Mouse (Mus musculus): ENCODE data around the gene Actr1a.

Gene Actr1a

DNA sequence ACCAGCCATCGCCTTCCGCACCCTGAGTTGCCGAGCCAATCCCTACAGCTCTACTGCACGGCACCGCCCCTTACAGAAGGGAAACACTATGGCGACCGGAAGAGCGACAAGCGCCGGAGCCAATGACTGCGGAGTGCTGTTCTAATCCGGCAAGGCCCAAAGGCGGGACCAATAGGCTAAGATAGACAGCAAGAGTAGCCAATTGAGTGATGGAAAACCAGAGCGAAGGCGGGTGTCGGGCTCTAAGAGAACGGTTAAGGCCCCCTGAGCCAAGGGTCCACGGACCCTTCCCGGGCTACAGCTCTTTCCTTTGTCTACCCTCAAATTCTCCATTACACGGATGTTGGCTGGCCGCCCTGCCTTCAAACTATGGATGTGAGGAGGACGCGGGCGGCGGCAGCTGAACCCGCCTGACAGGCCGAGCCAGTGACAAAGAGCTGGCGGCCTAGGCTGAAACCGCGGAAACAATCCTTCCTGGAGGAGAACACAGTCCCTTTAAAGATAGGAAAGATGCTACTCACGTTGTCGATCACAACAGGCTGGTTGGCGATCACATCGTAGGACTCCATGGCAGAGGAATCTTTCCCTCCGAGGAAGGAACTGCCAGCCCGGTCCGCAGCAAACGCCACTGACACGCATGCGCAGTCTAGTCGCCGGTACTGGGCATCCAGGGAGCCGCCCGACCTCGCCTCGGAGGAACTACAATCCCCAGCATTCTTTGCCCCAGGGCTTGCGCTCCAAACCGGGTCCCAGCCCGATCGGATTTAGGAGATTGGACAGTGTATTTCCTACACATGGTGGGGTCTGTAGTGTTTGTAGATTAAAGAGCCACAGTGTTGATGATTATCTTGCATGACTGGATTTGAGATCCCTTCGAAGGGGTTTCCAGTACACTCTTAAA is at the start of gene Actr1a:
Actr1a (minus strand) TSS at position 640 of the 901 bp plus-strand sequence.
- in situ Hi-C loops (cut with MboI, MseI) = no loop called here

DNA sequence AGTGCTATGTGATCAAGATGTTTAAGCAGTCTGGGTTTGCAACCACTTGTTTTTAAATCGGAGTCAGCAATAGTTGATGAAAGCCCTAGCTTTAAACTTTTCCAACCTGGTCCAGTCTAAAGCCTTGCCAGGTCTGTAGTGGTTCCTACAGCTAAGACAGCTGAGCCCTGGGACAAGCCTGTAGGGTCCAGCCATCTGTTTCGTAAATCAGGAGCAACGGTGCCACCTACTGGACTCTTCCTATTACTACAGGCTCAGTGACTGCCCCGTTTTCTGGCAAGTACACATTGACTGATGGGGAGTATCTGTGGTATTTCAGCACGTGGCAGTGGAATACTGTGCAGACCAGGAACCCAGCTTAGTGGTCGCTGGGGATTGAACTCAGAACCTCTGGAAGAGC is 48.7 kb upstream of the Actr1a start:
- in situ Hi-C loops (cut with MboI, MseI) = no loop called here

DNA sequence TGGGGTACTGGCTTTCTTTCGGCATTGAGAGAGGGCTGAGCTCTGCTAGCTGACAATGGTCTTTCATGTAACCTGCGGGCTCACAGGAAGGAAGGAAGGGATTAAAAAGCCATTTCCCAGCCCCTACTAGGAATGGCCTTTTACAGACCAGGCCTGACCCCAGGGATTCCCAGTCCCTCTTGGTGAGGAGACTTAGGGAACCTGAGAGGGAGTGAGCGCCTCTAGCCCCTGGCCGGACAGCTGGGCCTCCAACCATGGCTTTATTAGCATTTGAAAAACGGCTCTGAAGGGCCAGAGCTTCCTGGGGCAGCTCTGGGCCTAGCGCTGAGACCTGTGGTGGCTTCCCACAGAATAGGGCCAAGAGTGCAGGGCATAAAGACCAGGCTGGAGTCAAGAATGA is 48.0 kb upstream of the Actr1a start:
- in situ Hi-C loops (cut with MboI, MseI) = no loop called here

DNA sequence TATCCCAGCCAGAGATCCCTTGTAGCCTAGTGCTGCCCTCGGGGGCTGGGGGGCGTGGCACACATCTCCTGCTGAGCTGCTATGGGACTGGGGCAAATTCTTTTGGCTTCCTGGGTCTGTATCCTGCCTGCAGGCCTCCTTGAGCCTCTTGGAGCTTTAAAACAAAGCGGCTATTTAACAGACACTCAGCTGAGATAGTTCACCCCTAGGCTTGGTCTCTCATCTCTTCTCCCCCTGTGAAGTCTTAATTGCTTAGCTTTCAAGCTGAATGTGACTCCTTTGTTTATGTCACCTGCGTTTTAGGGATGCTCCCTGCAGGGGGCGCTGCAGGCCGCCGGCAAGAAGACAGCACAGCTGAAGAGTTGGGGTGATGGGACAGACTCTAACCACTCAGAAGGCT is 39.9 kb upstream of the Actr1a start:
- in situ Hi-C loops (cut with MboI, MseI) = no loop called here

DNA sequence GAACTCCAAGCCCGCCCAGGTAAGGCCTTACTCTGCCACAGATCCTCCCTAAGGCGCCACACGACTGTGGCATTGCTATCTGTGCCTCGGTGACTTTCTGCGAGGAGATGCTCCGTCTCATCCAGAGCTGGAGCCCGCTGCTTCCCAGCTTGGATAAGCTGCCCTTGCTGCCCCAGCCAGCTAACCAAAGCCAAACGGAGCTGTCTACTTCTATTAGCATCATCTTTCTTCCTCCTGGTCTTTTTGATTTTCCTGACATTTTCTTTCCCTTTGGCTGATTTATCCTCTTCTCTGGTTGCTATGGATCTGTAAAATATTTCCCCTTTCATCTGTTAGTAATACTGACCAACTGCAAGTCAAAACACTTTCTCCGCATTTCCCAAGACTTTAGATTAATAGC is 39.0 kb upstream of the Actr1a start:
- in situ Hi-C loops (cut with MboI, MseI) = no loop called here

DNA sequence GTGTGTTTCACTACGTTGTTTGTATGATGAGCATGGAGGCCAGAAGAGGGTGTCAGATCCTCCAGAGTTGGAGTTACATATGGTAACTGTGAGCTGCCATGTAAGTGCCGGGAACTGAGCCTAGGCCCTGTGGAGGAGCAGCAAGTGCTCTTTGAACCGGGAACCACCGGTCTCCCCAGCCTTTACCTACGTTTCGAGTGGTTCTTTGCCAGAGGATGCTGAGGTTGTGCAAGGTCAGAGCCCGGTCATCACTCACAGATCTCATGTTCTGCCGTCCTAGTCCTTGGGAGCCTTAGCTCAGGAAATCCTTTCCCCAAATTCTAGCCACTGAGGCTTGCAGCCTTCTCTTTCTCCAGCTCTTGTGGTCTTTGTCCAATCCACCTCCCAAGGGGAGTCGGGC is 38.6 kb upstream of the Actr1a start:
- in situ Hi-C loops (cut with MboI, MseI) = no loop called here

DNA sequence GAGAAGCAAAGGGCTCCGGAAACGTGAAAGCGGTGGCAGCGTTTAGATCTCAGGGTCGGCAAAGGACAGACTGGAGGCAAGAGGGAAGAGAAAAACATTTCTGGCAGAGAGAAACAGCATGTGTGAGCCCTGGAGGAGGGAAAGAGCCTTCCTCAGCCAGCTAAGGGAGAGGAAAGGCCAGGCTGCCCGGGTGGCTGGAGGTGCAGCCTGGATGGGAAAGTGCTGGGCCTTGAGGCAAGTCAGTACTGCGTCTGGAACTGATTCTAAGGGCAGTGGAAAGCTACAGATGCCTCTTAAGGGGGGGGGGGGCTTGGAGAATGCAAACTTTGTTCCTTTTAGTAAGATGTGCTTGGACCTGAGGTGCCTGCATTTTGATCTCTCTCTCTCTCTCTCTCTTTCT is 38.2 kb upstream of the Actr1a start:
- in situ Hi-C loops (cut with MboI, MseI) = no loop called here

DNA sequence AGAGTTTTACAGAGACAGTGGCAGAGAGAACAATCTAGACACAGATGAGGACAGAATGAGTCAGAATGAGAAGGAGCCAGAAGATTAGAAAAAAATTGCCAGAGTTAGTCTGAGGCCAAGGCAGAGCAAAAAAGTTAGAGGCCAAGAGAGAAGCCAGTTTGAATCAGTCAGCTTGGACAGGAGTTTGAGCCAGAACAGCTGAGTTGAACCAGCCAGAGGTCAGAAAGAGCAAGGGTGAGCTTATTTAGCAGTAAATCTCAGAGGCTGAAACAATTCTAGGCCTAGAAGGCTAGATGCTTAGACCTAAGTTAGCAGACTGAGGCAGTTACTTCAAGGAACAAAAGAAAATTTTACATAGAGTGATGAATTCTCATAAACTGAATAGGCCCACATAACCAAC is 33.7 kb upstream of the Actr1a start:
- in situ Hi-C loops (cut with MboI, MseI) = no loop called here

DNA sequence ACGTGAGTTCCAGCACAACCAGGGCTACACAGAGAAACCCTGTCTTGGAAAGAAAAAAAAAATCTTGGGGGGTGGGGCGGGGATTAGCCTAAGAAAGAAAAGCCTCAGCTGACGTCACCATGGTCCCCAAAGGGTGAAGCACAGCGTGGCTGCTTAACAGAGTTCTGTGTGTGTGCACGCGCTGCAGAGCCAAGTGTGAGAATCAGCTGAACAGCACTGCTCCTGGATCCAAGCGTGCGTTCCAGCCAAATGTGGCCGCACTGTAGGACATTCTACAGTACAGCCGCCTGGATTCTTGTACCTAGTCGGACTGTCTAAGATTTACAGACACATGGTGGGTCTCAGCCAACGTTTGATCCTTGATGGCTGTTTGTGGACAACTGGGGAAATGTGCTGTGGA is 30.9 kb upstream of the Actr1a start:
- in situ Hi-C loops (cut with MboI, MseI) = no loop called here

DNA sequence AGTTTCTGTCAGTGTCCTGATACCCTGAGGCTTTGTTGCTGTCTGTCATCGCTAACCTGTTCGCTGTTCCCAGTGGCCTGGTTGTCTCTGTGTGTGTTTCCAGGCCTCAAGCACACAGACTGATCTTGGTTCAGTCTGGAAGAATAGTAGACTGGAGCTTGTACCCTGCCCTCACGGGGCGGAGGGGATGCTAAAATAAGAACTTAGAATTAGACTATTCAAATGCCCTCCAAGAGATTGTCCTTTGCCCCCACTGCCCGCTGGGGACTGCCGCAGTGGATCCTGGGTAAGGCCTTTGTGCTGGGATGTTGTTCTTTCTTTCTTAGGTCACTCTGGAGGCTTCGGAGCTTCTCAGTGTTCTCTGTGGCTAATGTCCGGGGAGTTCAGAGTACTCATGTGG is 29.7 kb upstream of the Actr1a start:
- in situ Hi-C loops (cut with MboI, MseI) = no loop called here

DNA sequence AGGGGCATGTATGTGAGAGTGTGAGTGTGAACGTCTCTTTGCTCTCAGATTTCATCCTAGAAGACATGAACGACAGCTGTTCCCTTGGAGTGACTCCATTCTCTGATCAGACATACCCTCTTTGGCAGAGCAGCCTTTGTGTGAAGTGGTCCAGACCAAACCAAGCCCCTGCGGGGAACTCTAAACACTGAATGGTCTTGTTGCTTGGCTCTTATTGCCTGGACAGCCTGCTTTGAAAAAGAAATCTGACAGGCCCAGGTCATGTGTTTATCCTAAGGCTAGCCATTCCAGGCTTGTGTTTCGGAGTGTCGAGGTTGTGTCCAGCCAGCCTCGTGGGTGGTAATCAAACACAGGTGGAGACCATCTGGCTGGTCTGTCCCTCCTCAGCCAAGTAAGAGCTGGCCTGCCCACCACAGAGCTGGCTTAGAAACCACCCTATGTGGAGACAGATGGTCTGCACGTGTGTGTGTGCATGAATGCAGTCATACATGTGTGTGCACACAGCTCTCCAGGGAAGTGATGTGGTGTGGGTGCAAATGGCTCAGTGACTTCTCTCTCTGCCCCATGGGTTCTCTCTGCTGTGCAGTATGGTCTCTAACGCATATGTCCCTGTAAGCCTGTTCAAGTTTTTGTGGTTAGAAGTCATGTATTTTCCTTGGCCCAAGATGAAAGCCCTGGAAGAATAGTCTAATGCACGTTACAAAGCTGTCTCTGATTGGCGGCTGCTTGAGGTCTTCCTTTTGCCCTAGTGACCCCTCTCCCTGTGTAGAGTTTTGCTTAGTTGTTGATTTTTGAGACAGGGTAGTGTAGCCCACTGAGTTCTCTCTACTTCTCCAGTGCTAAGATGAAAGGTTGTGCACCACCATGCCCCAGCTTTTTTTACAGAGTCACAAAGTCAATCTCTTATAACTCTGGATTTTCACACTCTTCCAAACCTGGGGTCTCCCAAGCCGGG is 27.1 kb upstream of the Actr1a start:
- in situ Hi-C loops (cut with MboI, MseI) = no loop called here

DNA sequence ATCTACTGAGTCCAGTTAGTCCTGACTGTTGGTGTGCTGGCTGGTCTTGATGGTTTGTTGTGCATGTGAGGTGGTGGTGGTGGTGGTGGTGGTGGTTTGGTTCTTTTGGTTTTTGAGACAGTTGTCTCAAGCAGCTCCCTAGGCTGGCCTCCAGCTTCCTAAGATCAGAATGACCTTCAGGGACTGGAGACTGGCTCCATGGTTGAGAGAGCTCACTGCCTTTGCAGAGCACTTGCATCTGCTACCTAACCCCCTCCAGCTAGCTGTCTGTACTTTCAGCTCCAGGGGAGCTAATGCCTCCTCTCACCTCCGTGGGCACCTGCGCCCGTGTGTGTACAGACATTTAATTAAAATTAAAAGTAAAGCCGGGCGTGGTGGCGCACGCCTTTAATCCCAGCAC is 24.9 kb upstream of the Actr1a start:
- in situ Hi-C loops (cut with MboI, MseI) = no loop called here

DNA sequence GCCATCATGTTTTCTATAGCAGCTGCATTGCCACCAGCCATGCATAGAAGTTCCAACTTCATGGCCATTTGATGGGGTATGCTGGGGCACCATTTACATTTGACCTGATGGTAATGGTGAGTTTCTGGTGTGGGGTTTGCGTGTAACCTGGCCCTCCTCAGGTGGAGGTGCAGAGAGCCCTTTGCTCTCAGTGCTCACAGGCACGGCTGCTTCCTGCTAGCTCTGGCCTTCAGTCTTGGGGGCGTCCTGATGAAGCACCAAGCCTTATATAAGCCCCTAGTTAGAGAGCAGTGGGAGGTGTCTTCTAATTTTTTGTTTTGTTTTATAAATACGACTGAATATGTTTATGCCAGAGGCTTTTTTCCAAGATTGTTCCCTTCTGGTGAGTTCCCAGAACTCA is 22.5 kb upstream of the Actr1a start:
- in situ Hi-C loops (cut with MboI, MseI) = no loop called here

DNA sequence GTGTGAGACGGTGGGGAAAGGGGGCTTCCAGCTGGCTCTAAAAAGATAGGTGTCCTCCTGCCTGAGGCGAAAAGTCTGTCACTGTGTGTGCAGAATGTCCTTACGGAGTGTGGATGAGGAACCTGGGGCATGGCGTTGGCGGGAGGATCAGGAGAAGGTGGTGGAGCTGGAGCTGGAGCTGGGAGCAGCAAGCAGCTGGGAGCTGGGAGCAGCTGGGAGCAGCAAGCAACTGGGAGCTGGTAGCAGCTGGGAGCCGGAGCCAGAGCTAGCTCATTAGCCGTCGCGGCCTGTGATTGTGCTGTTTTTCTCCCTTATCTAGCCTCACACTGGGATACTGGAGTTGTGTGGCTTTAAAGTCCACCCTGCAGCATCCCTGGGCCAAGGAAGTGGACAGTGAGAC is 20.7 kb upstream of the Actr1a start:
- in situ Hi-C loops (cut with MboI, MseI) = no loop called here

DNA sequence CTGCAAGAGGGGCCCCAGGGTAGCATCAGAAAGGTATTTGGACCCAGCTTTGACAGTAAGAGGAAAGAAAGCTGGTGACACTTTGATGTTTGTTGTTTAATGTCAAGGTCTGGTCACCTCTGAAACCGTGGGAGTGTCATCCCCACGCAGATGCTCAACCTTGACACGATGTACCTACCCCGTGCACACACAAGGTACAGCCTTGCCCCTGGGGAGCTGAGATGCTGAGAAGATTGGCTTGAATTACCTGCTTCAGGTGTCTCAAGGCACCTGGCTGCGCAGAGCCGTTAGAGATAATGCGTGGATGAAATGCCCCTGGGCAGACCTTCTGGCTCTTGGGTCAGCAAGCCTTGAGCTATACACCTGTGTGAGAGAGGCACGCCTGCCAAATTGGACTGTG is 18.9 kb upstream of the Actr1a start:
- in situ Hi-C loops (cut with MboI, MseI) = no loop called here

DNA sequence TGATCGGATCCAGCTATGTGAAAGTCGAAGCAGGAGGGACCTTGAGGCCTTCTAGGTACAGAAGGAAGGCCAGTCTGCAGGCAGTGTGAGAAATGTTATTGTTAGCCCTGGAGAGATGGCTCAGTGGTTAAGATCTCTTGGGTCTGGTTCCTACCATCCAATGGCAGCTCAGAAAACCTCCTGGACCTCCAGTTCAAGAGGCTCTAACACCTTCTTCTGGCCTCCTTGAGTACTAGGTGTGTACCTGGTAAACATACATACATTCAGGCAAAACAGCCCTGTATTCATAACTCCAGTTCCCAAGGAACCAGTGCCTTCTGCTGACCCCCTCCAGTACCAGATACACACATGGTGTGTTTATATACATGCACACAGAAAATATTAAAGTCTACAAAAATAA is 18.4 kb upstream of the Actr1a start:
- in situ Hi-C loops (cut with MboI, MseI) = no loop called here

DNA sequence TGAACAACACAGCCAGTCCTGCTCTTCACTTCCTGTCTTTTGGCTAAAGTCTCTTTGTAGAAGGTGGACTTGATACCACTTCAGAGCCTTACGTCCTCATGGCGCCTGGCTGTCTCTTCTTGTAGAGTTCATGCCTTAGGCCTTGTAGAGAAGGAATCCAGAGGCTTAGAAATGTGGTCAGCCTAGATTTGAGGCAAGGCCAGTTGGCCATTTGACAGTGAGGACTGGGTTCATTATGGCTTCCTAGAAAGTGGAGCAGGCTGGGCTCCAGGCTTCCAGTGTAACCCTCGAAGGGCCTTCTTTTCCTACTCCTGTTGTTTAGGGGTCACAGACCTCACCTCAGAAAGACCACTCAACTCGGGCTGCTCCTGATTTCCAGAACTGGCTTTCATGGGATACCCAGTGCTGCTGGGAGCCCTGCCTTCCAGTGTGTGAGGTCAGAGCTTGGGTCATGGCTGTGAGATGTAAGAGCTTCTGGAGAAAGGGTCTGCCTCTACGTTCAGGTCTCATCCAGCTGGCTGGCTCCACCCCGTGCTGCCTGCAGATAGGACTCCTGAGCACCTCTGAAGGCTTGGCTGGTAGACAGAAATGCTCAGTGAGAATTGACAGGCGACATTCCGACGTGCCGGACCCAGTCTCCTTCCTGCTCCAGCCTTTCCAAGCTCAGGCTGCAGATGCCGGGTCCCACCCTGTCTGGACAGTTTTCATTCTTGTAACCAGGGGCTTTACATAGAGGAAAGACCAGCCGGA is 16.7 kb upstream of the Actr1a start:
- in situ Hi-C loops (cut with MboI, MseI) = no loop called here

DNA sequence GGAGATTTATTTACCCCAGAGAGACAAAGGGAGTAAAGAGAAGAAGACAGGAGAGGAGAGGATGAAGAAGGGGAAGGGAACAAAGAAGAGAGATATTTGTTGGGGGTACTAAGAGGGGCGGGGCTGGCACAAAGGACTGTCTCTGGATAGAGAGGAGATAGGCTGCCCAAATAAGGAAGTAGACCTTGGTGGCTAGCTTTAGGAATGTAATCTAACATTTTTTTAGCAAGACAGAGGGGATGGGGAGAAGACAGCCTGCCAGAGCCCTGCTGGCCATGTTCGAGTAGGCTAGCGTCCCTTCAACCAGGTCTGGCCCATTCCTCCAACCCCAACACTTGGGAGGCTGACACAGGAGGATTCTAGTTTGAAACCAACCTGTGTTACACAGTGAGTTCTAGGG is 14.0 kb upstream of the Actr1a start:
- in situ Hi-C loops (cut with MboI, MseI) = no loop called here

DNA sequence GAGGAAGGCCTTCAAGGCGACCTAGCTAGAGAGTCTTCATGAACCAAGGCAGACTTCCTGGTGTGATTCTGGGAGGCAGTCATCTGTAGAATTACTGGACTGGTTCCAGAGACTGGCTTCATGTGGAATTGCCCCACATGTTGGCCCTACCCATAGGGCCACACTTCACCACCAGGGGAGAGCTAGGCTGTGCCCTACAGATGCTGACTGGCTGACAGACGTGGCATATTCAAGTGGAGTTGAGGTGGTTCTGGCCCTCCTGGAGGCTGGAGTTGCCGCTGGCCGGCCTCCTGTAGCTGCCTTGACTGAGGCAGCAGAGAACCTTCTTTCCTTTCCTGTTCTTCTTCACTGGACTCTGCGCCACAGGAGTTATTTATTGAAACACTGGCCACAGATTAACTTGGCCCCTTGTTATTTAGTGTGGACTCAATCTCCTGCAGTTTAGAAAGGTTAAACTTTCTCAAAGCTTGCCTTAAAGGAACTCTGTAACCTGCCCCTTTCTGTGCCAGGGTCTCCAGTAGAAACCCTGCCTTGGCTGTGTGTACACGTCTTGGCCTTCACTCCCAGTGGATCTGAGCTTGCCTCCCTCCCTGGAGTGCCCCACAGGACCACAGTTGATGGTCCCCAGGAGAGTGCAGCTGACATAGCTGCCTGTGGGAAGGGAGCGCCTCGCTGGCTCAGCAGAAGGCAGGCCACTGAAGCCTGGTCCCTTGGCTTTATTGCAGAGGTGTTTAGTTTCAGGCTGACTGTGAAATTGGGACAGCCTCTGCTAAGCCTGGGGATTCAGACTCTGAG is 11.2 kb upstream of the Actr1a start:
- in situ Hi-C loops (cut with MboI, MseI) = no loop called here

DNA sequence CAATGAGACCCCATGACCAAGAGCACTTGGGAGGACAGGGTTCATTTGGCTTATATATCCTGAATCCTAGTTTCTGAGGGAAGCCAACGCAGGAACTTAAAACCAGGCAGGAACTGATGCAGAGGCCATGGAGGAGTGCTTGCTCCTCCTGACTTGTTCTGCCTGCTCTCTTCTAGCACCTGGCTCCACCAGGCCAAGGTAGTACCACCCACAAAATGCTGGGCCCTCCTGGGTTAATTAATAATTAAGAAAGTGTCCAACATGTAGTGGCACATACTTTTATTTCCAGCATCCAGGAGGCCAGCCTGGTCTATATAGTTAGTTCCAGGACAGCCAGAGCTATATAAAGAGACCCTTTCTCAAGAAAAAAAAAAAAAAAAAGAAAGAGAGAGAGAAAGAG is 8.5 kb upstream of the Actr1a start:
- in situ Hi-C loops (cut with MboI, MseI) = loop anchor here (5.0 kb wide), 1 partner anchor 43 kb away; no protein-coding TSS in a partner anchor

DNA sequence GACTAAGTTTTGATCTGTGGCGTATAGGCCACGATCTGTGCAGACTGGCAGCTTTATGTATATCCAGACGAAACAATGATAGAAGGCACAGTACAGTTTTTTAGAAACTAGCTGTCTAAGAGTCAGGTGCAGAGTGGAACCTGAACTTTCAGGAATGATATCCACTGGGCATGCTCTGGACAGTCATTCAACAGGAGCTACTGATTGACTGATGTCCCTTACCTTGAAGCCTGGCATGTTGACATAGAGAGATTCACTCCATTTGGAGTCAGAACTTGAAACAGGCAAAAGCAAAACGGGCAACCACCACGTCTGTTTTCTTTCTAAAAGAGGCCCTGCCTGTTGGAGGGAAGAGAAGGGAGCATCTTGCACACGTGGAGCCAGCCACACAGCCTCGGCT is 5.0 kb upstream of the Actr1a start:
- in situ Hi-C loops (cut with MboI, MseI) = loop anchor here (5.0 kb wide), 1 partner anchor 47 kb away; no protein-coding TSS in a partner anchor
